Mouse (Mus musculus) intestine, postnatal 0 days (tissue): ENCODE measurements around the gene Tenm1. TPM values are rescaled to one million over a fixed set of nuclear protein-coding genes. Genes with fewer than 3 reads are reported as not detected.

Source experiments
- ATAC-seq: fragments of 200-750 bp; cut with Nextera tagmentation; 2 replicates; pipeline ENCODE4 v1.8.0; 2017; ENCODE audit warnings: mild to moderate bottlenecking, moderate TSS enrichment, moderate library complexity
- H3K27ac ChIP-seq: fragments of 300-500 bp; sonication (generic); 2 replicates; pipeline ENCODE4 v1.5.1; 2014; ENCODE audit warnings: mild to moderate bottlenecking, low read depth, low read length, moderate library complexity
- H3K27me3 ChIP-seq: fragments of 300-500 bp; sonication (generic); replicated peaks from 2 replicates; pipeline ENCODE4 v1.6.1; 2014; ENCODE audit warnings: low read length, mixed read lengths; ENCODE audit not compliant: control insufficient read depth, insufficient read depth
- H3K36me3 ChIP-seq: fragments of 300-500 bp; sonication (generic); 2 replicates; pipeline ENCODE4 v1.6.1; 2014; ENCODE audit warnings: mild to moderate bottlenecking, moderate library complexity; ENCODE audit not compliant: control insufficient read depth, insufficient read depth
- H3K4me1 ChIP-seq: fragments of 300-500 bp; sonication (generic); replicated peaks from 2 replicates; pipeline ENCODE4 v1.6.1; 2014; ENCODE audit warnings: antibody characterized with exemption, low read length, mixed read lengths; ENCODE audit not compliant: control insufficient read depth, insufficient read depth
- H3K4me2 ChIP-seq: fragments of 300-500 bp; sonication (generic); replicated peaks from 2 replicates; pipeline ENCODE4 v1.6.1; 2014; ENCODE audit warnings: low read depth, mild to moderate bottlenecking, moderate library complexity
- H3K4me3 ChIP-seq: fragments of 300-500 bp; sonication (generic); 2 replicates; pipeline ENCODE4 v1.5.1; 2014; ENCODE audit warnings: low read depth, low read length
- H3K9ac ChIP-seq: fragments of 300-500 bp; sonication (generic); 2 replicates; pipeline ENCODE4 v1.6.1; 2014; ENCODE audit warnings: mild to moderate bottlenecking, low read depth, low read length
- H3K9me3 ChIP-seq: fragments of 300-500 bp; sonication (generic); 2 replicates; pipeline ENCODE4 v1.6.1; 2016; ENCODE audit warnings: mixed run types; ENCODE audit not compliant: control insufficient read depth
- CTCF ChIP-seq: sonication (generic); IDR thresholded peaks from 2 replicates; pipeline ENCODE4 v1.5.1; 2016; ENCODE audit warnings: low read depth, mild to moderate bottlenecking, control low read depth, antibody characterized with exemption, moderate library complexity
- WGBS: fragments of 180-500 bp; shearing (Covaris S2); extraction: QIAGEN DNeasy Blood & Tissue Kit; methylation state at CpG from one replicate; pipeline ENCODE4 v1.1.7; 2014; 5-methylcytosine and 5-hydroxymethylcytosine counted together
- polyA plus RNA-seq: library from polyadenylated mRNA; unstranded; fragments of >200 nt; fragmentation: Nextera tagmentation; extraction: Ambion mirVana; gene quantifications from 2 replicates; pipeline ENCODE4 v1.2.1, GENCODE M21; 2015

The Tenm1 gene
- polyA plus RNA-seq, 1 experiment from 2014 or later = 0.23 TPM

GRCm38 (mm10) chrX:43427111-43427510 lies 1.8 kb downstream of the Tenm1 start:
- 31% methylated on average over 10 of the region's 10 CpGs for WGBS
- no peaks in the 10 kb centered on the region for H3K36me3 ChIP-seq
- TF ChIP-seq CTCF = no peak
- H3K4me2 ChIP-seq = no peak overlapping the region
- no peak for ATAC-seq
- H3K27ac ChIP-seq = no peak overlapping the region
- no peak overlapping the region for H3K9ac ChIP-seq
- no peaks in the 10 kb centered on the region for H3K4me1 ChIP-seq
- 0 out of 2 replicates have a peak, but pooled peaks cover 8% of the 10 kb centered on the region for H3K27me3 ChIP-seq
- no peak overlapping the region for H3K4me3 ChIP-seq
- H3K9me3 ChIP-seq = no peaks in the 10 kb centered on the region

DNA sequence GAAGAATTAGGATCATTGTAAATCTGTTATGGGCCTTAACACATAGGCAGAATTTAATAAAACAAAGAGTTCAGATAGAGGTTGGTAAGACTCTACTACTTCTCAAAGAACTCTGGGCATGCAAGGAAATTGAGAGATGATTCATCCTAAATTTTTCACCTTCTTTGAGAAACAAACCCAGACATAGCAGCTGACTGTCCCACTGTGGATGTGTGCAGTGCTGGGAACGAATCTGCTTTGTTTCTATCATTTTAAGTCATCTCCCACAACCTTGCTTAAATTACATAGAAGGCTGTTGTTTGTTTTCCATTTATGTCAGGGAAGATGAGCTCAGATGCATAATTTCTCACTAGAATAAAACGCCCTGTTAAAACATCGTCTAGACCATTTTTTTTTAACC lies 31.0 kb downstream of the Tenm1 start:
- H3K36me3 ChIP-seq = no peaks in the 10 kb centered on the region
- H3K9me3 ChIP-seq = no peaks in the 10 kb centered on the region
- ATAC-seq = no peak
- no peak overlapping the region for H3K4me2 ChIP-seq
- no peak overlapping the region for H3K27ac ChIP-seq
- H3K27me3 ChIP-seq = no peaks in the 10 kb centered on the region
- no peaks in the 10 kb centered on the region for H3K4me1 ChIP-seq
- no peak overlapping the region for H3K9ac ChIP-seq
- H3K4me3 ChIP-seq = no peak overlapping the region
- 68% methylated on average over 3 of the region's 3 CpGs for WGBS
- TF ChIP-seq CTCF = no peak

DNA sequence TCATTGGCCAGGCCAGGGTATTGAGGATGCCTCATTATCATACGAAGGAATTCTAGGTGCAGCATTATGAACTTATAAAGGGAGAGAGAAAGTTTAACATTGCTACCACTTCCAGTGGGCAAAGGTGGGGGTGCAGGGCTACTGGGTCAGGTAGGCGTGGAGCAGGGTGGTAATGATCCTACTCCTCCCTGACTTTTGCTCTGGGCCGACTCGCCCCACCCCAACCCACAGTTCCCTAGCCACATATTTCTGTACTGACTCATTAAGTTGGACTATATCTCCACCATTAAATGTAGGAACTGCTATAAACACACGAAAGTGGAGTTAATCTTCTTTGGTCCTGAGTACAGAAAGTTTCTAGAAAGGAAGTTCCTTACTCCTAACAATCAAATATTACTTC lies 40.8 kb downstream of the Tenm1 start:
- WGBS = 68% methylated on average over 5 of the region's 5 CpGs

GRCm38 (mm10) chrX:43372526-43372925 lies 56.4 kb downstream of the Tenm1 start:
- WGBS = 80% methylated on average over 1 of the region's 1 CpGs
- no peak for ATAC-seq
- Histone ChIP-seq H3K4me3 (no peak overlapping the region), H3K27ac (no peak overlapping the region), H3K27me3 (no peaks in the 10 kb centered on the region), H3K4me1 (no peaks in the 10 kb centered on the region), H3K9ac (no peak overlapping the region), H3K9me3 (no peaks in the 10 kb centered on the region), H3K4me2 (no peak overlapping the region), H3K36me3 (no peaks in the 10 kb centered on the region)
- no peak for TF ChIP-seq CTCF

More for the DNA sequence above, 40.8 kb downstream of the Tenm1 start:
- ATAC-seq = no peak
- H3K27ac ChIP-seq = no peak overlapping the region
- no peaks in the 10 kb centered on the region for H3K9me3 ChIP-seq
- no peak overlapping the region for H3K4me3 ChIP-seq
- TF ChIP-seq CTCF = no peak
- no peak overlapping the region for H3K9ac ChIP-seq
- no peaks in the 10 kb centered on the region for H3K4me1 ChIP-seq
- H3K27me3 ChIP-seq = no peaks in the 10 kb centered on the region
- H3K36me3 ChIP-seq = no peaks in the 10 kb centered on the region
- no peak overlapping the region for H3K4me2 ChIP-seq

DNA sequence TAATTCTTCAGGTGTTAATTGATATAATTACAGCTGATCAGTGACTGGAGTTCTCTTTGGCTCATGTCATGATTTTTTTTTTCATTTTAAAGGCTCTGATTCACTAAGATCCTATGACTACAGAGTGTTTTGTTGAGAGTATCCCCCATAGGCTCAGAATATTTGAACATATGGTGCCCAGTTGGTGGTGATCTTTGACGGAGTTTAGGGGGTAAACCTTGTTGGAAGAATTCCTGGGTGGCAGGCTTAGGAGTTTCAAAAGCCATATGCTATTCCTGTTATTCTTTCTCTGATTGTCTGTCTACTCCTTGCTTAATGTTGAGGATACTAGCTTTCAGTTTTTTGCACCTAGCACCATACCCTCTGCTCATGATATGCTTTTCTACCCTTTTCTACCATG lies 109.6 kb downstream of the Tenm1 start:
- no peak for TF ChIP-seq CTCF
- WGBS = 100% methylated on average over 1 of the region's 1 CpGs
- Histone ChIP-seq H3K27me3 (no peaks in the 10 kb centered on the region), H3K9ac (no peak overlapping the region), H3K4me3 (no peak overlapping the region), H3K36me3 (no peaks in the 10 kb centered on the region), H3K27ac (no peak overlapping the region), H3K4me1 (no peaks in the 10 kb centered on the region), H3K4me2 (no peak overlapping the region), H3K9me3 (no peaks in the 10 kb centered on the region)
- no peak for ATAC-seq

- H3K27ac ChIP-seq = no peak overlapping the region
- no peak overlapping the region for H3K4me2 ChIP-seq
- no peaks in the 10 kb centered on the region for H3K27me3 ChIP-seq
- H3K36me3 ChIP-seq = no peaks in the 10 kb centered on the region
- no peaks in the 10 kb centered on the region for H3K9me3 ChIP-seq
- no peak for TF ChIP-seq CTCF
- no peaks in the 10 kb centered on the region for H3K4me1 ChIP-seq
- no peak overlapping the region for H3K4me3 ChIP-seq
- ATAC-seq = no peak
- no peak overlapping the region for H3K9ac ChIP-seq
- WGBS = 79% methylated on average over 3 of the region's 3 CpGs
Observed at GRCm38 (mm10) chrX:43317801-43318520, 111.0 kb downstream of the Tenm1 start.
